Mouse (Mus musculus) cortical plate, adult 2 months (tissue): ENCODE measurements around the gene Mapk11.

Source experiments
- CTCF ChIP-seq: fragments of 200-500 bp; IDR thresholded peaks from 2 replicates; pipeline ENCODE4 v1.5.1; 2011; ENCODE audit warnings: mild to moderate bottlenecking, control low read depth, low read length; ENCODE audit not compliant: insufficient read depth; ENCODE audit errors: extremely low read depth
- POLR2A ChIP-seq: fragments of 200-500 bp; IDR thresholded peaks from 2 replicates; pipeline ENCODE4 v1.6.1; 2011; ENCODE audit warnings: mild to moderate bottlenecking, low read length, control low read depth; ENCODE audit not compliant: insufficient read depth; ENCODE audit errors: extremely low read depth

- TF ChIP-seq CTCF (no peak), POLR2A (no peak)
These were observed 4.5 kb downstream of the Mapk11 start for GRCm38 (mm10) chr15:89144965-89145364.
